Mouse (Mus musculus): ENCODE results near the gene Srbd1.

The Srbd1 gene

GRCm38 (mm10) chr17:86034641-86035040 lies 110.3 kb downstream of the Srbd1 start:
- DNase-seq (ENCODE audit: low spot score) = no peak

- no peak for DNase-seq (ENCODE audit: low spot score)
Observed at GRCm38 (mm10) chr17:86032113-86032714, 112.8 kb downstream of the Srbd1 start.

- no peak for DNase-seq (ENCODE audit: low spot score)
Observed at GRCm38 (mm10) chr17:86030016-86030415, 115.0 kb downstream of the Srbd1 start.

- DNase-seq (ENCODE audit: low spot score) = no peak
Observed at GRCm38 (mm10) chr17:86029175-86029574, 115.8 kb downstream of the Srbd1 start.

DNA sequence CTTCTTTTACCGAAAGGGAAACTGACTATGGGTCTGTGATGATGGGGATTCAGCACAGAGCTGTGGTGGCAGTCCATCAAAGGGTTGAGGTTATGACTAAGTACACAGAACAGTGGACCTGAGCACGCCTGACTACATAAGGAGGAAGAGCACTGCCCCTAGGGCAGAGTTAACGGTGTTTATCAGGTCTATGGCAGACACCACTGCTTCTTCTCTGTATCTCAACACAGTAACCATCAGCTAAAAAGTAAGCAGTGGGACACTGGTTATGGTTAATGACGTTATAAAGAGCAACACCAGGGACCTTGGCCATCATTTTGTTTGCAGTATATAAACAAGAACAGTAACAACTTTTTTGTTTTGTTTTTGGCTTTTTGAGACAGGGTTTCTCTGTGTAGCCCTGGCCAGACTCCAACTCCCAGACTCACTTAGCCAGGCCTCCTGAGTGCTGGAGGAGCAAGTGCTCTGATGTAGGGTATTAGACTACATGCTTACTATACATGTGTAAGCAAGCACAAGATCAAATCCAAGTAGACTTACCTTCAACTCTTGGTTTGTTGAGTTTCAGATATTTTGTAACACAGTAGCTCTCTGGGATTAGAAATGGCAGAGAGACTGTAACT lies 117.3 kb downstream of the Srbd1 start:
- DNase-seq (ENCODE audit: low spot score) = no peak

GRCm38 (mm10) chr17:86024589-86024988 lies 120.4 kb downstream of the Srbd1 start:
- DNase-seq (ENCODE audit: low spot score) = no peak

- DNase-seq (ENCODE audit: low spot score) = no peak
Observed at GRCm38 (mm10) chr17:86022366-86022765, 122.6 kb downstream of the Srbd1 start.

DNA sequence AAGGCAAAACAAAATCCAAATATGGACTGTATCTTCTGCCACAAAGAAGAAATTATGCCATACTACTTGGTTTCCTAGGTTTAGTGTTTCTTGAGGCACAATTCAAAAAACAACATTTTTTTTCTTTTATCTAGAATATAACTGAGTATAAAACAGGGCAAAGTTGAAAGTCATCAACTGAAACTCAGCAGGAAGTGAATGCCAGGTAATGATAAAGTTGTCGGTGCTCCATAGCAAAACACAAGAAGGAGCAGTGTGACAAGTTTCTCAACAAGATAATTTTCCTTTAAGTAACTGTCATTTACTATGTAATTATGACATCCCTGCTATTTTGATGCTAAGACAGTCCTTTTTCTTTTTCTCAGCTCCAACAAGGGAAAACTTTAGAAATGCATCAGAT lies 123.2 kb downstream of the Srbd1 start:
- no peak for DNase-seq (ENCODE audit: low spot score)

- no peak for DNase-seq (ENCODE audit: low spot score)
Observed at GRCm38 (mm10) chr17:86021231-86021630, 123.7 kb downstream of the Srbd1 start.

GRCm38 (mm10) chr17:86019793-86020192 lies 125.2 kb downstream of the Srbd1 start:
- no peak for DNase-seq (ENCODE audit: low spot score)

GRCm38 (mm10) chr17:86014246-86014645 lies 130.7 kb downstream of the Srbd1 start:
- DNase-seq (ENCODE audit: low spot score) = no peak

DNA sequence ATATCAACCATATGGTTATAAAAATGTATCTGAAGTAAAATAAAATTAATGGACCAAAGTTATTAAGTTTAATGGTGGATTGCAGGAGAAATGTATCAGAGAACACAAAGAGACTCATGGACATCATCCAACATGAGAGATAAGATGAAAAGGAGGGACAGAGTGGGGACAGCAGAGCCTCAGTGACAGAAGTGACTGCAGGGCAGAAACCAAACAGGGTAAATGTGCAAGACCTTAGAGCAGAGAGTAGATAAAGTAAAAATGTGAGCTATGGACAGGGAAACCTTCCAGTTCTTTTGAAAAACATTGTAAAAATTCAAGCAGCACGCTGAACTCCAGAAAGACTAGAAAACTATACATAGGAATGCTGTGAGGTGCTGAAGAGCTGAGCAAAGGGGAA lies 132.4 kb downstream of the Srbd1 start:
- no peak for DNase-seq (ENCODE audit: low spot score)

- no peak for DNase-seq (ENCODE audit: low spot score)
Observed at GRCm38 (mm10) chr17:86011849-86012248, 133.1 kb downstream of the Srbd1 start.

DNA sequence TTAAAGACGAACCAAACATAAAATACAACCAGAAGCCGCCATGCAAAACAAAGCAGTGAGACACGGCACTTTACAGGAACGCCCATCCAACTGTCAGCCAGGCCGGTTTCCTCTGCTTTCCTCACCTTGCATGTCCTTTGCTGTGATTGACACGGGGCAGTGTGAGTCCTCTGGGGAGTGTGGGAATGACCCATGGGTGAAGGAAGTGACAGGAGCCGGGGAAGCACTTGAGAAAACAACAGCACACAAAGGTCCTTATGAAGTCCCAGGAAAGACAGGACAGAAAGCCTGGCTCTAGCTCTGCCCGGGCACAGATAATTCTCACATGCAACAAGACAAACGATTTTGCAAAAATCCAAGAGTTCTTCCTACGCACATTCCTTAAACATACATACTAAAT lies 136.6 kb downstream of the Srbd1 start:
- no peak for DNase-seq (ENCODE audit: low spot score)

DNA sequence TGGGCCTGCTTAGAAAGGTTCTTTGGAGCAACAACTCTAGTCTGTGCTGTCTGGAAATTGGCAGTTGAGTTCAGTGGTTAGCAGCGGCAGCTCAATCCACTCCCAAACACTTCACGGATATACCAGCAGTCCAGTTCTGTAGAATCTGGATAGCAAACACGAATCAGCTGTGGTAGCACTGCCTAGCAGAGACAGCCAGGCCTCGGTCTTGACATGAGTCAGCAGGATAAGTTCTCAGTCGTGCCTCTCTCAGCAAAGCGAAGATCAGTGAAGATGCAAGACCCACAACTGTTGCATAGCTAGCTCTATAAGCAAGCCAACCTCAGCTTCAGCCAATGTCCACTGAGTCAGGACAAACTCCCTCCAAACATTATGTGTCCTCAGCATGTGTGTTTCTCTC lies 142.9 kb downstream of the Srbd1 start:
- DNase-seq (ENCODE audit: low spot score) = no peak

GRCm38 (mm10) chr17:86001667-86002066 lies 143.3 kb downstream of the Srbd1 start:
- DNase-seq (ENCODE audit: low spot score) = no peak

GRCm38 (mm10) chr17:85995727-85996126 lies 149.2 kb downstream of the Srbd1 start:
- DNase-seq (ENCODE audit: low spot score) = peak; percentile 69

DNA sequence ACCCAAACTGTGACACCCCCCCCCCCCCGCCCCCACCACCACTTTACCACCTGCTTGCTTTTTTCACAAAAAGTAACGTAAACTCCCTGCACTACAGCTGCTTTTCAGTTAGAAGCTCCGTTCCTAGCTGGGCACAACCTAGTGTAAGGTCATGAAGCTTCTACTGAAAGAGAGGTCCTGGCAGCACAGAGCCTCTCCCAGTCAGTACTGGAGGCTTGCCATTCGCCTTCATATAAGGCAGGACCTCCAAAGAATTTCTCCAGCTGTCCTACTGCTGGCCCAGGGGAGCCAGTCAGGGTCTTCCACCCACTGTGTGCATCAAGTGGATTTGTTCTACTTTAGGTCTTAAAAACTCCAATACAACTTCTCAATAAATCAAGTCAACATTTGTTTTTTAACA lies 149.9 kb downstream of the Srbd1 start:
- no peak for DNase-seq (ENCODE audit: low spot score)

DNA sequence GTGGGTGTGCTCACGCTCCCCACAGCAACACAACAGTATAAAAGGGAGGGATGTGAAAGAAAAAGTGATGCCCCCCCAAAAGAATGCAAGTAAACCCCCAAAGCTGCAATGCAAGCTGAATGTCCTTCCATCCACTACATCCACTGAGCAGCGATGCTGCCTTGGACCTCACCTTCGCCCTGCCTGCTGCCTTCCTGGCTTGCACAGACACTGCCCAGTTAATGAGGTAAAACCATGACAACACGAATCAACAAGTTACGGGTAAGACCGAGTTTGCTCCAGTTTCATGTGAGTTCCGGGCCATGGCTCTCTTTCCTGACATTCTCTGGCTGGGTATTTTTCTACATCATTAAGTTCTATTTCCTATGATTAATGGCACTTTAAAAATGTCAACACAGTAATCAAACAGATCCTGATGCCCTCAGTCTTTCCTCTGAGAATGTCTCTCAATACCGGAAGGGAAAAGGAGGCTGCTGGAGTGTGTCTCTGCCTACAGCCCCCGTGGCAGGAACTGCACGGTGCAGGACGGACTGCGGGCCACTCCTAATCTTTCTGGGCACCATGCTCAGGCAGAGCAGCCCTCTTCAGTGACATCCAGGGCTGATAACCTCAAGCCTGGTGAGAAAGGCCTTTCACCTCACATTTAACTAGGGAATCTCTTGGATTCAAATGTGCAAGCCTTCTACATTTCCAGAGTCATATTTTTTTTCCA lies 155.8 kb downstream of the Srbd1 start:
- DNase-seq (ENCODE audit: low spot score) = no peak

DNA sequence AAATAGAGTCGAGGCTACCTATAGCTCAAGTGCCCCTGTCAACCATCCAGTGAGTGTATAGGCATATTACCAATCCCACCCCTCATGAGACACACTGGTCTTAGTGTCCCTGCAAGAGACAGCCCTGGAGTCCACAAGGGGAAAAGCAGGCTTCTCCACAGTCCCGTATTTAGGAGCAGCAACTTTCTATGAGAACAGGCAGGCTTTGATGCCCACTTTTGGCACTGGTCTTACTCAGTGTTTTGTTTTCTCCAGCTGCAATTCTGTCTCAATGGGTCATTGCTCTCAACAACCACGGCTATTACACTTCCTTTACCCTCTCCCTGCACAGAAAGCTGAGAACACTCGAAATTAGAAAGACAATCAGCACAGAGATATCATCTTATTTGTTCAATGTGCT lies 157.4 kb downstream of the Srbd1 start:
- no peak for DNase-seq (ENCODE audit: low spot score)

GRCm38 (mm10) chr17:85986624-85987023 lies 158.4 kb downstream of the Srbd1 start:
- no peak for DNase-seq (ENCODE audit: low spot score)

- no peak for DNase-seq (ENCODE audit: low spot score)
Observed at GRCm38 (mm10) chr17:85986181-85986580, 158.8 kb downstream of the Srbd1 start.

- no peak for DNase-seq (ENCODE audit: low spot score)
Observed at GRCm38 (mm10) chr17:85985131-85985530, 159.8 kb downstream of the Srbd1 start.

DNA sequence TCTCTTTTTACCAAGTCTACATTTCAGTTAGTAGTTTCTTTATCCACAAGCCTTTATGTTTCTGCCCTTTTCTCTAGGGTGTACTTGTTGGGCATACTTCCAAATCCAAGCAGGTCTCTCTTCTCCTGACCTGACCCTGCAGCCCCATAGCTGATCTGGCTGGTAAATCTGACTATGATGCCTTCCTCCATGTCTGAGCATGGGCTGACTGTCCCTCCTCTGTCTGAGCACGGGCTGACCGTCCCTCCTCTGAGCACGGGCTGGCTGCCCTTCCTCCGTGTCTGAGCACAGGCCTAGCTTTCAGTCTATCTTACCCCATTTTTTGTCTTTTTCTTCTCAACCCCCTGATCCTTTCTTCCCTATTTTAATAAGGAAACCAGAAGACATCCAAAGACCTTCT lies 162.7 kb downstream of the Srbd1 start:
- DNase-seq (ENCODE audit: low spot score) = no peak

All from MN1 (cell line).